Mouse (Mus musculus): Measurements from ENCODE around the gene Gm20865.
"Not testable (repeated sequence)": the region's sequence is repeated elsewhere in the genome, so short reads cannot be mapped to it uniquely, and the experiment has no call there.

DNA sequence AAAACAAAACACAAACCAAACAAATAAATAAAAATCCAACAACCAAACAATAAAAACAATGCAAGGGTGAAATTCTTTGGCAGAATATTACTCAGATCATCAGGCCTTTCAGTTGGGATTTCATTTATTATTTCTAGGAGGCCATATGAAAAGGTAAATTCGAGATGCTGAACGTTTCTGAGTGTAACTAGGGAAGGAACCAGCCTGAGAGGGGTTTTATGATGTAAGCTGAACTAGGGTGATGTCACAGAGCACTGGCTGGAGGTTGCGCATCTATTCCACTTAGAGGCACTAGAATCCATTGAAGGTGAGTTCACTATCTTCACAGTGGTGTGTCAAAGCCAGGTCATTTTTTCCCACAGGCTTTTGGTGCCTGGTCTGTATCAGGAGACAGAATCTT, at the start of gene Gm20865:
- TF ChIP-seq CTCF (conservative IDR thresholded peaks at IDR 0.05; ENCODE audit: insufficient read depth, insufficient read length, low read depth, low read length); POLR2A (IDR thresholded peaks at IDR 0.05; ENCODE audit: low read depth, low read length): not testable (repeated sequence)
